Mouse (Mus musculus) bone marrow macrophage, adult 2 months (primary cell): ENCODE measurements around the gene Tnfrsf8.

Source experiments
- CTCF ChIP-seq: IDR thresholded peaks from 2 replicates; pipeline ENCODE4 v1.5.1; 2012; ENCODE audit warnings: low read depth, mild to moderate bottlenecking, low read length, moderate library complexity
- POLR2A ChIP-seq: IDR thresholded peaks from 2 replicates; pipeline ENCODE4 v1.6.1; 2012; ENCODE audit warnings: mild to moderate bottlenecking, low read depth, low read length, borderline replicate concordance

- TF ChIP-seq CTCF (no peak), POLR2A (no peak)
Observed at GRCm38 (mm10) chr4:145313256-145313655, 1.7 kb downstream of the Tnfrsf8 start.
